Mouse (Mus musculus) testis, postnatal 10 days (tissue): ENCODE results near the gene Dnajc24.
A peak's percentile ranks its signal among the peaks of the same experiment; 100 is the strongest.

Source experiments
- DNase-seq: peaks from one replicate; pipeline ENCODE4 v3.0.0; 2021; ENCODE audit warnings: low spot score

The Dnajc24 gene

DNA sequence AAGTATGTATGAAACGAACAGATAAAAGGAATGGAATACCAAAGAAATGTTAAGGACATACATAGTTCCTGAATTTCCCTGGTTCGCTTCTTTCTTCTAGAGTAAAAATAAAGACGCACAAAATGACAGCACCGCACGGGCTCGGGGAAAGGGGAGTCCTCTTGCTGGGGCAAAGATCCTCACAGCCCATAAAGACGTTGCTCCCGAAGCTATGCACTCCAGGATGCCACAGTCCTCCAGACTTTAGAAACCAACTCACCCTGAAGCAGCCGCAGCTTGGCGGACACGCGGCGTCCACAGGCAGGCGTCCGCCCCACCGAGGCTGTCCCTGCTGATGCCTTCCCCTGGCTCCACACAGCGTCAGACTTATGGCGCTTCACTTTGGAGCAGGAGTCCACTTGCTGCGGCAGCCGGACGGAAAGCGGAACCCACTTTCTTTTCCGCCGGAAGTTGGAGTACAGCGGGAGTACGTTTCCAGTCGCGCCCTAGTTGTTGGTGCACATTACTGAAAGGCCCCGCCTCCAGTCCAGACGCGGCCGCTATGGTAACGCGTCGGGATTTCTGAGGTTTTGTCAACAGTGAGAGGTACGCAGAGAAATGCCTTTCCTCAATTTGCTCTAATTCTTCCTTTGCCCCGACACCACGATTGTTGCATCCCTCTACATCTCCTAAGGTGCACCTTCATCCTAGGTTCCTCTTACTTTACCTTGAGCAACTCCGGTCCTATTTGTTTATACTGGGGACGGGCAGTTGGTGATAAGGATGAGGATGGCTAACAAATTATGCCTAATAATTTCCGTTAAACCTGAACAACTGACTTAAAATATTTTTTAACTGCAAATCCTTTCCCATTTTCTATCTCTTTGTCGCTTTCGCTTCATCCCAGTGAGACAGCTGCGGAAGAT is at the start of gene Dnajc24:
Gene Dnajc24 (minus strand): TSS at position 715 of the 905 bp plus-strand sequence.
- DNase-seq: peak; percentile 90

DNA sequence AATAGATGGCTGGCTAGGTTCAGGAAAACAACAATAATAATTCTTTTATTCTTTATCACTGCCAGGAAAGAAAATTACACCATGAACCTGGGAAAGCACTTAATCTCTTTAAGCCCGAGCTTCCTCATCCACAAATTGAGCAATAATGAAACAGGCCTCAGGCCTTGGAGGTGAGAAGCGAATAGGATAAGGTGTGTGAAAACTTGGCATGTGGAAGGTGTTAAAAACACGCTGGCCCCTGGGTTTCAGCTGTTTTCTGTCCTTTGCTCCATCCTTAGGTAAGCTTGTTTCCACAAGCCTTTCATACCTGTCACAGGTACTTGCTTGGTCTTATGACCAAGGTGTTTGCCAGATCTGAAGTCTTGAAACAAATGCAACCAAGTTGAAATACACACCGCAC is 43.3 kb upstream of the Dnajc24 start:
- DNase-seq: no peak

DNA sequence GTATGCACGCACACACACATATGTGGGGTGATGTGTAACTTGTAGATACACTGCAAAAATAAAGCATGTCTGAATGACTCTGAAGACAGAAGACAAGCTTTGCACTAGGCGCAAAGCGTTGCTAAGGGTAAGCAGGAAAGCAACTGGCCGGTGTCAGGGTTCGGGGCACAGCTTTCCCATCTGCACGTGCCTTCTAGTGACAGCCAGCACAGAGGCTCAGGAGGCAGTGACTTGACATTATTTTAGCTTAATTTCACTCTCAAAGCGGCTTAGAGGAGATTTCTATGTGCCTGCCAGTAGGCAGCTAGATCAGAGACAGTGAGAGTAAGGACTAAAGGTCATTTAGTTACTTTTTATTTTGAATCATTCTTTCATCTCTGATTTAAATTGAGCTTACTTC is 39.1 kb upstream of the Dnajc24 start:
- DNase-seq: no peak

DNA sequence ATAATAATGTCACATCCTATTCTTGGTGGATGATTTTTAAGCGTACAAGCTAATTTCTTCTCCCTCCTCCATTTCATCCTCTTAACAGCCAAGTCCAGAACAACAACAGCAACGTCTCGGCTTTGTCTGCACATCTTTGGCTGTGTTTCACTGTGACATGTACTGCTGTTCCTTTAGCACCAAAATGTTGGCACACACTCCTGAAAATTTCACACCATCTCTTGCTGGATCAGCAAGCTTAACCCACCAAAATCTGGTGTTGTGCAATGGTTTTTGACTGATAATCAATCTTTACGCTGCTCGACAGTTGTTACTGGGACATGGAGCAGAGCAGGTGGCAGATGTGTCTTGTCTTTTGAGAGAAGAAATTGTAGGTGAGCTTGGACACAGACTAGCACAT is 38.6 kb upstream of the Dnajc24 start:
- no peak for DNase-seq

DNA sequence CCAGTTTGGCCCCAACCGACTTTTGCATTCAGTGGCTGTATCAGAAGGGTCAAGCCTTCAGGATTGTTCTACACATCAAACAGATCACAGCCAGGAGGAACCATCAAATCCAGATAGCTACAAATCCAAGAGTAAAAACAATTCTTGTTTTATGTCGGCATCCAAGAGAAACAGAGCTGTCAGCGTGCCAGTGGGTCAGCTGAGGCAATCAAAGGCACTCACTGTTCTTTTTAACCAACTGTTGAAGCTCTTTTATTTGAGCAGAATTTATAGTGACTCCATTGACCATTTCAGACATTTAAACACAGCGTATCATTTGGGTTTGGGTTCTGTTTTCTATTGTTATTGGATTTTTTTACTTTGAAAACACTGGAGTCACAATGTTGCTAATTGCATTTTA is 34.9 kb upstream of the Dnajc24 start:
- no peak for DNase-seq

DNA sequence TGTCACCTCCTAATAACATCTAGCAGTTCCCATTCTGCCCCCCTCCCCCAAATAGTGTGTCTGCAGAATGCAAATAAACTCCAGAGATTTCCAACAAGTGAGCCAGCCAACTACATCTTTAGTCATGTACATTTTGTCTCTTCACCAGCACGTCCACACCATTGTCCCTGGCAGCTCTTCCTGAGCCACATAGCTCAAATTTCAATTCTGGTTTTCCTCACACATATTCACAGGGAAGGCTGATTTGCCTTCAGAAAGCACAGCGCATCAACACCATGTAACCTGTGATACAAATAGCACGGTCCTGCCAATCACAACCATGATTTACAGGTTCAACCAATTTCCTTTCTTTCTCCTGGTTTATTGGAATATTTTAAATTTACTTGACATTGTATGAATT is 21.5 kb upstream of the Dnajc24 start:
- DNase-seq: no peak

DNA sequence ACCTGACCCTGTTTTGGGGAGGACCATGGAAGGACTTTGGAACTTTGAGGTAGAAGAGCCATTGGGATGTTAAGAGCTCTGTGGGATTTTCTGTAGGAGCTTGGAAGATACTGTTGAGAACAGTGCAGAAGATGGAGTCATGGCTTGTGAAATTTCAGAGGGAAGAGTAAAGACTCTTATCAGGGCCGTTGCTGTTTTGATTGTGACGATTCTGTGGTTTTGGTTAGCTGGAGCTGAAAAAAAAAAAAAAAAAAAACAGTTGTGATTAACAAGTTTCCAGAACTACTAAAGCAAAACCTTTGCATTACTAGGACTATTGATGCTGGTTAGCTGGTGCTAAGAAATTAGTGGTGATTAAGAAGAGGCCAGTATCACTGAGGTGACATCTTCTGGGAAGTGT is 5.1 kb upstream of the Dnajc24 start:
- no peak for DNase-seq

DNA sequence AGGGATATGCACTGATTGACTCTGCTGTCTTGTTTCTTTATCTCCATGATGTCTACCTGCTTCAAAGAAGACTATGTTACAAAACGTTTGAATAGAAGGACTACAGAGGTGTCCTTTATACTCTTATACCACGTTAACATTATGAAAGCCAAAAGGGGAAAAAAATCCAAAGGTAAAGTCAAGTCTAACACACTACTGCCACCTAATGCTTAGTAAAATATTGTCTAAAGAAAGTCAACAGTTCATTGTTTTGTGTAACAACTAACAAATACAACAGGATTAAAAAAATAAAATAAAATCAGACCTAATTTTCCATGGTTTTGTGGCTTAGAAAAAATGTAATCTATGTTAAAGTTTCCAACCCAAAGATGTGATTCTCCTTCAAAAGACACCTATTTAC is 15.3 kb downstream of the Dnajc24 start:
- DNase-seq: no peak

DNA sequence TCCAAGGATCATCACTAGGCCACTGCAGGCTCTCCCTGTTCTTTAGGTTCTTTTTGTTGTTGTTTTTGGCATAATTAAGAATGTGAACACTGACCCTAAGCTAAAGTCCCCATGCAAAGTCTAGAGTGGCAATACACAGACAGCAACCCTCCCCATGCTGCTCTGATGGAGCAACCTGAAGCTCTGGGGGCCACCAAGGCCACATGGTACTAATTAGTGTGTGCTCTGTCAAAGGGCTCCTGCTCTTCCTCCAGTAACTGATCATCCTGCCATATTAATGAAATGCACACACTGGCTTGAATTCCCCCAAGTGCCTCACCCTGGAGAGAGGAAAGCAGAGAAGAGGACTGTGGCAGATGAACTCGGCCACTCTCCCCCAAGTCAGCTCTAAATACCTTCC is 16.2 kb downstream of the Dnajc24 start:
- DNase-seq: no peak

DNA sequence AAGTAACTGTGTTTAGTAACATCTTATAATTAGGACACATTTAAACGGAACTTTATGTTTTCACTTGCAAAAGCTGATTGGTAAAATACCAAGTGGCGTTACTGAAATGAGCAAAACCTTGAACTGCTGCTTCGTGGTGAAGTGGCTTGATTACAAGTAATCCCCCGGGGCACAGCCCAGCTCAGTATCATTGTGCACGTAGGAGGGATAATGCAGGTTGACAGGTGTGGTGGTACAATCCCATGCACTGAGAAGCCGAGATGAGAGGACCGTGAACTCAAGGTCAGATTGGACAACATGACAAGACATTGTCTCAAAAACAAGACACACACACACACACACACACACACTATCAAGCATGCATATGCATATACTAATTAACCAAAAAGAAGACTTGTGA is 18.1 kb downstream of the Dnajc24 start:
- no peak for DNase-seq

DNA sequence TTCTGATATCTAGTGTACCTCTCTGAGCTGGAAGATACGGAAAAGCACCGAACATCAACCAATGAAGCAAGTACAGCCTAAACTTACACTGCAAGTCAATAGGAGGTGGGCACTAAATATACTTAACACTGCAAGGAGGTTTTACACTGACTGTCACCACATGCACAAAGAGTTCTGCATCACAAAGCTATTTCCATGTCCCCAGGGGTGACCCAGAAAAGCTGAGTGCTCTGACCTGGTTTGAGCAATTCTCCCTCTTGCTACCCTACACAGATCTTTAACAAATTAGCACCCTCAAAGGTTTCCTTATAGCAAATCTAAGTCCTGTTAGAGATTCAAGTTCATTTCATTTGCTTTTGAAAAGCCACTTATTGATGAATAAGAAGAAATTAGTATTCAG is 25.3 kb downstream of the Dnajc24 start:
- DNase-seq: no peak

DNA sequence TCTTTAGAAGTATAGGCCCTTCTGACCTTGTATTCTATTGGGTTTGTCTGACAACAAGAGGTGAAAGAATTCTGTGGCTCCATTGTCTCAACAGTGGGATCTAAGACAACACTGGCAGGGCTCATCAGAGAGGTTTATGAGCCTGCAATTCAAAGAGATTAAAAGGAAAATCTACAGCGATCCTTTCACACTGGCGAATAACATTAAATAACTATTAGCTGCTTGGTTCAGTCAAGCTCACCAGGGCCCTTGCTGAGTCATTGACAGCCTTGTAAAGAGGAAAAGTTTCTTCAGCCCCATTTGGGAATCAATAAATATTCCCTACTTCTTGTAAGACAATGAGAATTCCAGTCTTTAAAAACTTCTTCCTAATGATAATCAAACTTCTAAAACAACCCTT is 29.4 kb downstream of the Dnajc24 start:
- no peak for DNase-seq

DNA sequence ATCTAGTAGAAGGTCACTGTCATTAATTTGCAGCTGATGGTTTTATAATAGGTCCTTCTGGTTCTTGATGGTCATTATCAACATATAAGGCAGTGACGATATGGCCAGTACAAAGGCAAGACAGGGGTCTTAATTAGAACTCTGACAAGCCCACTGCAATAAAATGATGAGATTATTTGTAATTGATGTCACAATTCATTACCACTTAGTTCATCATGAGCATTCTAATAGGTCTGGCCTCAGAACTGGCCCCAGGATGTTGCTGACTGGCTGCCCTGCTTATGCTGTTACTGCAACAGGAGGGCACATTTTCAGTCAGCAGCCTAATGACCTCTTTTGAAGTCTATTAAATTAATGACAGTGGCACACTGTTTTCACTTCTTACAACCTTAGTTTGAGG is 39.9 kb downstream of the Dnajc24 start:
- no peak for DNase-seq

DNA sequence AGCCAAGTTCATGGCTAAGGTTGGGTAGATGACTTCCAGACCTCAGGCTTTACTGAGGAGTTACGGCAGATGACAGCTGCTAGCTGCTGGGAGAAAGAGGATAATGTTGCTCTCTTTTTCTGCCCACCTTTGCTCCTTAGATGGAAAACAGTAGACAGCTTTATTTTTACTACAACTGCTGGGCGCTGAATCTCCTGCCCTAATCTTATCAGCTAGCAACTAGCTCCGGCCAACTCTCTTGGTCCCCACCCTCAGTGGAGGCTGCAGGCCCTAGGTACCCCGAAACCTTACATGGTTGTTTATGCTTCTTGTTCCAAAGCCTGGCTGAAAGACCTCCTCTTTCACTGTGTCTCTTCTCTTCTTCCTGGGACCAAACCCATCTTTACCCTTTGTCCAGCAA is 49.5 kb downstream of the Dnajc24 start:
- no peak for DNase-seq

DNA sequence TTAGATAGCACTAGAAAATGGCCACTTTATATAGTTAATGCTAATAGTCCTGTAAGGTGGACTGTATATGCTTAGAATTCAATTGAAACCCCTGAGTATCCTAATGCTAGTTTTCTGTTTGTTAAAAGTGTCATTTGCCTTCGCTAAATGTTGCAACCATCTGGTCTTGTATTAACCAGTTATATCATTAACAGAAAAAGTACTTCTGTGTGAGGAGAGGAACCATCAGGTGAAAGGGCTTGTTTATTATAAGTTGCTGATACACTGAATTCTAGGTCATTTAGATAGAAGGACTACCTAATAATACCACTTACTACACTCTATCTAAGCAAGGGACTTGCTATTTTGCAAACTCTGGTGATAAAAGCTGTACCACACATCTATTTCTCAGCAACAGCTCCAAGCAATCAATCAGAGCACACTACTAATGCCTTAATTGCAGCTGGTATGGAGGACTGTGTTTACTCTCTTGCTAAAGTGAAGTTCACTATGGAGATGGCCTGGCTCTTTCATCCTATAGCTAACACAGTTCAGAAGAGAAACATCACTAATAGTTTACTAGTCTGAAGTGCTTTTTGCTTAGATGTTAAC is 51.9 kb downstream of the Dnajc24 start:
- DNase-seq: no peak

DNA sequence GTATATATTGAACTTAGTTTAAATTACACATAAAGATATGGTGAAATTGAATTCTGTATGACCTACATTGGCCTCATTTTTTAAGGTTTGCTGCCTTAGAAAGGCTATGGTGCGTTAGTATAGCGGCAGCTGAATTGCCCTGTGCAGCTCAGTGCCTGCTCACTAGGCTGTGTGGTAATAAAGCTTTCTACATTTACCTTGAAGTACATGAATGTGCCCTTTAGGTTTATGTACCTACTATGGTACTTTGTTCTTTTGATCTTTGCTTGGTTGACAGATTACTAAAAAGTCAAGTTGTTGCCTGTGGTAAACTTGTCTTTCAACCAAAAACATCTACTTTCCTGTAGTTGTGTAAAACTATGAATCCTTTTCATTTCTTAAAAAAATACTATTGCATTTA is 53.2 kb downstream of the Dnajc24 start:
- no peak for DNase-seq

DNA sequence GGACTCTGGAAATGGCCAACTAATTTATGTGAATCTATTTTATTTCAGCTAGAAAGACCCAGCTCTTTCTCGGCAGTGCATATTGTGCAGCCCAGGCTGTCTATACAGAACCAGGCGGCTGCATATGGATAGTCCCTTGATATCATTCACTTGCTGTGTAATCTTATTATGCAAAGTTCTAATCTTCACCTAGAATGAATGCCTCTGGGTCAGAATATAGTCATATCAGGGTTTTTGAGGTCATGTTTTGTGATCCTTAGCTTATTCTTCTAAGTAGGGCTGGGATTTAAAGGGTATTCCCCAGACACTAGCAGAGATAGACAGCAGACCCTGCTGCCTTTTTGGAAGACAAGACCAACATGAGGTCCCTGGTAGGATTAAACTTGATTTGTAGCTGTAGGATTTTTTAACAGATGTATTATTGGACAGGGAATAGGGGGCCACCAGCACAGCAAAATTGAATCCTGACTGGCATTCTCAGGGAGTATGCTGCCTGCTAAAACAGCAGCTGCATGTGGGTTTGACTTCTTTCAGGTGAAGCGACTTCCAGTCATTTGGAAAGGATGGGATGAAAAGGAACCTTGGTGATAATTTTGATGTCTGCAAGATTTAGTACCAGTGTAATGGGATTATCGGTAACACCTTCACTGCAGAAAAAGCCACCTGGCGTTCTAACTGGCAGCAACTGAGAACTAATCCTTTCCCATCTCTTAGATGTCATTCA is 85.6 kb downstream of the Dnajc24 start:
- DNase-seq: no peak
